Mouse (Mus musculus) heart, adult 2 months (tissue): ENCODE measurements around the gene Akap6.

ENCODE experiments used
- EP300 ChIP-seq: fragments of 200-500 bp; IDR thresholded peaks from 2 replicates; pipeline ENCODE4 v1.6.1; 2011; ENCODE audit warnings: low read depth, low read length, control low read depth; ENCODE audit not compliant: insufficient read depth
- POLR2A ChIP-seq: fragments of 200-500 bp; IDR thresholded peaks from 2 replicates; pipeline ENCODE4 v1.6.1; 2011; ENCODE audit warnings: mild to moderate bottlenecking, low read depth, low read length, control low read depth; ENCODE audit not compliant: insufficient read depth

DNA sequence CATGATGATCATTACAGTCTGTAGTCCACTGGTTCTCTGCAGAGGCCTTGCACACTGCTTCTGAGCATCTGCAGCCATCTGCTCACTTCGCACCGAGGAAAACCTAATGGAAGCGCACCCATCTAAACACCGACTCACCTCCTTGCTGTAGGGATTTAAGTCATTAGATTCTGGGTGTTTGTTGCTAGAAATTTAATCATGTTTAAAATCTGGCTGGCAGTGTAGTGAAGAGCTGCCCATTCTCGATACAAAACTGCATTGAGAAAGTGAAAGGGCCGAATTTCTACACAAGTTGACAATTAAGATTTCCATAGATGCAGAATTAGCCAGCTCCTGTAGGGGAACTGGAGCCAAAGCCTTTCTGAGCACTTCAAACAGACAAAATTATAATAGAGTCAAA, 361.7 kb downstream of the Akap6 start:
- TF ChIP-seq POLR2A (no peak), EP300 (no peak)
